Mouse (Mus musculus) mammary gland, adult 2 months (tissue): ENCODE results near the gene Nid1. TPM values are rescaled to one million over a fixed set of nuclear protein-coding genes. Genes with fewer than 3 reads are reported as not detected.

Source experiments
- polyA plus RNA-seq: library from polyadenylated mRNA; depleted of rRNA; stranded (reverse); fragments of >200 nt; gene quantifications from 2 replicates; pipeline ENCODE4 v1.2.3, GENCODE M21; 2012; ENCODE audit warnings: low replicate concordance; rRNA removed

The Nid1 gene
- polyA plus RNA-seq: 271 and 283 TPM in 2 replicates

DNA sequence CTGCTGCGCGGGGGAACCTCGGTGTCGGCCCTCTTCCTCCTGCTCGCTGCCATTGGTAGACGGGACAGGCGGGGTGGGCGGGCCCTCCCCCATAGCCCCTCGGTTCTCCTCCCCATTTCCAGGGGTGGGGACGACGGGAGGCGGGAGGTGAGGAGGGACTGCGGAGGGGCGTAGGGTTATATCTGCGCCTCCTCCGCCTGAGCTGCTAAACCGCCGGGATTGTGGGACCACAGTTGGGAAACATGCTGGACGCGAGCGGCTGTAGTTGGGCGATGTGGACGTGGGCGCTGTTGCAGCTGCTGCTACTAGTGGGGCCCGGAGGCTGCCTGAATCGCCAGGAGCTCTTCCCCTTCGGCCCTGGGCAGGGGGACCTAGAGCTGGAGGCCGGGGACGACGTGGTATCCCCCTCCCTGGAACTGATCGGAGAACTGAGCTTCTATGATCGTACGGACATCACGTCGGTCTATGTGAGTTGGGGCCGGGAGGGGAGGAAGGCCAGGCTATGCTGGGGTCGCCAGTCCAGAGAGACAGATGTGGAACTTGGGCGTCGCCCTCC lies at the start of gene Nid1:
TSS of gene Nid1 (plus strand) at position 92 of the 556 bp plus-strand sequence.

DNA sequence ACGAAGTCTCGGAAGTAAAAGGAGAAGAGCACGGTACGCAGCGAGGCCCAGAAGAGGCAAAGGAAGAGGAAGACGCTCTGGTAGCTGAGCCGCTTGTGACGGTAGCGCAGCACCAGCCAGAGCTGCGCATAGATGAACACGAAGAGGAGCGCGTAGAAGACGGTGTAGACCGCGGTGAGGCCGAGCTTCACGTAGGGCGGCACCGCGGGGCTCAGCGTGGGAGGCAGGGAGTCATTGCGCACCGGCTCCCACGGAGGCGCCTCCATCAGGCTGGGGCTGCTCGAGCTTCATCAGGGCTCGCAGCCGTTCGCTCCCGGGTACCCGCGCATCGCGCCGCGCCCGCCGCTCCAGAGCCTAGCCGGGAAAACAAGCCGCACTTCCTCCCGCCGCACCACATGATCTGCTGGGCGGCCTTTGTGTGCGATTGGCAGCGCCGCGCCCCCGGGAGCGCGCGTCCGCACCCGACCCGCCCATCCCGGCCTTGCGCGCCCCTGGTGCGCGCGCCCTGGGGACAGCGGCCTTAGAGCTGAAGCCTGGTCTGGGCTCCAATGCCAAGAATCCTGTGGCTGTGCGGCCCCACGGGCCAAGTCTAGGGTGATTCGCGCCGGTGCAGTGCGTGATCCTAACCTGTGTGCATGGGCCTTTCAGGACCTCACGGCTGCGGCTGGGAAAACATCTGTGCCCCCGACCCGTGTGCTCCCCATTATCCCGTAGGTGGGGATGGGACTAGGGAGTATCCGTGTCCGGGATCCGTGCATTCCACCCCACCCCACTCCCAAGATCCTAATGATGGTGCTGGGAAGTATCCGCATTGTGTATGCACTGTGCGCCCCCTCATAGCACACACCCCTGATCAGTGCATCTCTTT lies 43.9 kb upstream of the Nid1 start, which contains the start of gene Gpr137b:
TSS of gene Gpr137b (minus strand) at position 787 of the 868 bp plus-strand sequence.

Other genes with a start within 250 kb of the Nid1 start
- 37.9 and 76.3 TPM in 2 replicates for gene Gpr137b, start 43.5 kb upstream of the Nid1 start, polyA plus RNA-seq
- 6.9 and 8.6 TPM in 2 replicates for gene Lyst, start 152.8 kb downstream of the Nid1 start, polyA plus RNA-seq